Mouse (Mus musculus) spleen, postnatal 4 days (tissue): Measurements from ENCODE around the gene Zfp14.

Experiments used
- DNase-seq, 2 experiments: peaks; one replicate each; pipeline ENCODE4 v3.0.0; 2022; ENCODE audit warnings: low spot score in 2 of 2

Gene Zfp14

GRCm38 (mm10) chr7:30050882-30051548 is at the start of gene Zfp14:
TSS of gene Zfp14 (minus strand) at chr7:30051380.
- DNase-seq, result peak; percentile 86 to 91

DNA sequence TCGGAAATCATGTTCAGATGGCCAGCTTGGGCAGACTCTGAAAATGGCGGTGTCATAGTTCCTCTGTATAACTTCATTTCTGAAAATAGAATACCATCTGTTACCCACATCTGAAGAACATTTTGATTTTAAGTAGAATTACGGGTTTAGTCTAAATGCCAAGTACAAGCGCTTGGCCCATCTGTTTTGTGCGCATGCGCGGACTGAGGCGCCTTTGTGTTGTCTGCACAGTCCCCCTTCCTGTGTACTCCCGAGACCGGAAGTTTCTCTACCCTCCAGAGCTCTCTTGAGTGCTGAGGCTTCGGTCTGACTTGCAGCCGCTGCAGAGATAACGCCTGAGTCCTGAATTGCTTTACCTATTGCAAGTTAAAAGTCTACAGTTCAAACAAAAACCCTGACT is 48.1 kb upstream of the Zfp14 start:
- no peak for DNase-seq

GRCm38 (mm10) chr7:30095551-30096125 is 44.5 kb upstream of the Zfp14 start:
- DNase-seq, result no peak

GRCm38 (mm10) chr7:30094646-30095429 is 43.7 kb upstream of the Zfp14 start, which contains the start of gene Zfp260:
TSS of gene Zfp260 (plus strand) at chr7:30094777.
- peak; percentile 80 to 90 for DNase-seq

DNA sequence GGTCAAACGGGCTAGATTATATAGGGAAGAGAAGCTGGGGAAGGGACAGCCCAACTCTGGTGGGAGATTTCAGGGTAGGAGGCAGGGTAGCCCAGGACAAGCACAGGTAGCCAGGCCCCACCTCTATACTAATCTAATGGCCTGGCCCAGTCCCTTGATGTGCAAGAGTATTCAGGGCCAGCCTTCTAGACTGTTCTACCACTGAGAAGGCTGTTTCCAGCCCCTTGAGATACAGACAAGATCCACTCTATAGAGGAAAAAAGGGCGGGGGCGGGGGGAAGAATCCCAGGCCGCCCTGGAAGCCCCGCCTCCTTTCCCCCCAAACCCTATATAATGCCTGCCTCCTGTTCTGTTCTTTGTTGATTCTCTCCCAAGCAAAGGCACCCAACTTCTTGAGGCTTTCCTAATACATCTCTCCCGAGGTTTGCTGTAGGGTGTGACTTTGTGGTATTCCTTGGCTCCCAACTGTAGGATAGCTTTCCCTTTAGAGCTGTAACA is 42.8 kb upstream of the Zfp14 start:
- no peak for DNase-seq

DNA sequence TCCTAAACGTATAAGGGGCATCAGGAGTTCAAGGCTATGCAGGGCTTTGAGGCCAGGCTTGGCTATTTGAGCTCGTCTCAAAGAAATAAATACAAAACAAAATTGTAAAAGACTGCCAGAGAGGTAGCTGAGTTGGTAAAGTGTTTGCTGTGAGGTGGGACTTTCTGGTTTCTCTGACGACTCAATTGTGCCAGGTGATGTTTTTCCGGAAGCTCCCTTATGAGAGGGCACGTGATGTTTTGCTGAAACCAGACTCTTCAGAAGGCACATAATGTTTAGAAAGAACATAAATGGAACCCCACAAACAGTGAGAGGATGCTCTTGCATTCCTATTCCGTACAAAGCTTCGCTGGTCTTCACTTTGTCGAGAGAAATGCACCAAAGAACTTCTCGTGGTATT is 41.5 kb upstream of the Zfp14 start:
- no peak for DNase-seq

DNA sequence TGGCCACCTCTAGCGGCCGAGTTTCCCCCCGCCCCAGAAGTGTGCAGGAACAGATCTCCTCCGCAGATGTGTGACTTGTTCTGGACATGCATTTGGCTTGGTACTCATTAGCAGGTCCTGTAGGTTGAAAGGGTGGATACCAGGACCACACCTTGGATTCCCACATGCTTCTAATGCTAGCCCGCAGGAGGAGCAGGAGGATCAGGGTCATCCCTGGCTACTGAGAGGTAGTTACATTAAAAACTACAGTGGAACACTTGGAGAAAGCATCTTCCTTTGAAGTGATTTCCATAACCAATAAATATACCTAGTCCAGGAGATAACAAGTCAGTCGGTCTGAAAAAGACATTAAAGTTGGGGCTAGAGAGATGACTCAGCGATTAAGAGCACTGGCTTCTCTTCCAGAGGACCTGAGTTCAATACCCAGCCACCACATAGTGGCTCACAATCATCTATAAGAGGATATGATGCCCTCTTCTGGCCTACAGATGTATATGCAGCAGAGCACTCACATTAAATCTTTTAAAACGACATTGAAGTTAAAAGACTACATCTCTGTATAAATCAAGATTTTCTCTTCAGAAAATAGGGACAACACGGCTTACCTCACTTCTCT is 39.9 kb upstream of the Zfp14 start:
- no peak for DNase-seq

DNA sequence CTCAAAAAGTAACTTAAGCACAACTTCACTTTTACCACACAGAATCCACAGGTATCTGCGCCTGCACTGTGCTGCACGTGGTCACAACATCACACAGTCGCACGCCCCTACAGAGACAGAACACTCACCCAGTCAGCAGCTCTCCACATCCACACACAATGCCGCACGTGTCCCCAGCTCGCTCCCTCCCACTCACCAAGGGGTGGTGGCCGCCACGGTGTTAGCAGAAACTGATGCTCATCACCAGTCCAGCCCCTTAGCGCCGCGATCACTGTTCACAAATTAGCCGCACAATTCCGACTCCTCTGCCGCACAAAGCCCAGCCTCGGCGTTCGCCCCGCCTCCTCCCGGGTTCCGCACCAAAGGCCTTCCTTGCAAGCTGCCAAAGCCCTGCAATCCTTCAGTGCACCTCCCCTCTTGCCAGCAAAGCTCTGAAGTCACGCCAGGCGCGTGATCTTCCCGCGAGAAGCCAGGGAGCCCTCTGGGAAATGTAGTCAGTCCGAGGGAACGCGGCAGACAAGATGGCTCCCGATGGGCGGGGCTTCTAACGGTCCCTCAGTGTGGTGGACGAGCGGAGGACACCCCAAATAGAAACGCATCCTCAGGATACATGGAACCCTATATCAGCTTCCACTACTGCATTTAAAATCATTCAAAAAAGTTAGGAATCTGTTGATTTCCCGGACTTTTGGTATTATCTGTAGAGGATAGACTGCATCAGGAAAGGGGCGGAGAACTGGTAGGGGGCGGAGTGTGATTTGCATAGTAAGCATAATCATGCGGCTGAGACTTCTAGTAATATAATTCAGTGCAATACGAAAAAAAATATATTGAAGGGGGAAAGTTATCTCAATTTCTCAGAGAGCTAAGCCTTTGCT is 39.2 kb upstream of the Zfp14 start, which contains the start of the genes Gm26920 and Zfp566:
Gene Gm26920, minus strand, starts transcription at position 319 of the 878 bp plus-strand sequence.
Gene Zfp566, minus strand, starts transcription at position 436 of the 878 bp plus-strand sequence.
- DNase-seq, result peak; percentile 93 to 96

DNA sequence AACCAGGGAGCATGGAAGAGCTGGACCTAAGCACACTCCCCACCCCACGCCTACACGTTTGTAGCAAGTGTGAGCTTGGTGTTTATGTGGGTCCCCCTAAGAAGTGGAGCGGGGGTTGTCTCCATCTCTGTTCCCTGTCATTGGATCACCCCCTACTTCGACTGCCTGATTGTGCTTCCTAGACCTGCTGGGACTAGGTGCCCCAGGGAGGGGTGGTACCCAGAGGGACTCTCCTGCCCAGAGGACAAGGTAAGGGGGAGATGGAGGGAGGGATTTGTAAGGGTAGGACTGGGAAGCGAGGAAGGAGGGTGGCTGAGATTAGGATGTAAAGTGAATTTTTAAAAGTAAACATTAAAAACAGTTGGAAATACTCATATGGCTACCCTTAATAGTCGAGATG is 38.2 kb upstream of the Zfp14 start:
- DNase-seq, result peak in 1 of 2 experiments; percentile 59

- DNase-seq, result no peak
Measured at GRCm38 (mm10) chr7:30086524-30086923, 35.3 kb upstream of the Zfp14 start.

DNA sequence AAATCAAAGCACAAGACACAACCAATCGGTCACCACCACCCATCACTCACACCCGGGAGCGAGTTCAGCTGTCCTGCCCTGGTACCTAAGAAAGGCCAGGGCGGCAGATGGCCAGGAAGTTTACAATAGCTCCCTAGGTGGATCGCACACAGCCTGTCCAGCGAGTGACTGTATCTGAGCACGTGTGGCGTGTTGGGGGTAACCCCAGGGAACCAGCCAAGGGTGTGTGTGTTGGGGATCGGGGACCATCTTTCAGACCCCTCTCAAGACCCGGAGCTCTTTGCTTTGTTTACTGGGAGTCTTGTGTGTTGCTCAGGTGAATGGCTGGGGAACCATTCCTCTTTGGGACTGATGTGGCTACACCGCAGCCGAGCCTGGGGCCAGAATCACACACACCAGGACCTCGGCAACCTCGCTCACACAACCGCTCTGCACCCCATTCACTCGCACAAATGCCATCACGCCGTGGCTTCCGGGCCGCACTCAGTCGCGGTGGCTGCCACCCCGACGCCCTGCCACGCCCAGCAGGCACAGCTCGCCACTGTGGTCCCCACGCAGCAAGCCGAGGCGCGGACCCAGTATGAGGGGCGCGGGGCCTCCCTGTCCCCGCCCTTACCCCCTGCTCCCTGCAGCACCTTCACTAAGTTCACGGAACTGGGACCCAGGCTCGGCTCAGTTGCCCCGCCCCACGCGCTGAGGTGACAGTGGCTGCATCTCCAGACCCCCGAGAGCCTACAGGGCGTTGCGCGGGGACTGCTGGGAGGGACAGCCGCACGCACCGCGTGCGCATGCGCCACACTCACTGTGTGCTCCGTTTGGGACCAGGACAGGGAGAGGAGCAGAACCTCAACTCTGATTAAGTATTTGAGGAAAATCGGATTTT is 21.2 kb upstream of the Zfp14 start, which contains the start of gene Zfp82:
Gene Zfp82, minus strand, starts transcription at position 755 of the 883 bp plus-strand sequence.
- DNase-seq, result peak; percentile 77 to 90

DNA sequence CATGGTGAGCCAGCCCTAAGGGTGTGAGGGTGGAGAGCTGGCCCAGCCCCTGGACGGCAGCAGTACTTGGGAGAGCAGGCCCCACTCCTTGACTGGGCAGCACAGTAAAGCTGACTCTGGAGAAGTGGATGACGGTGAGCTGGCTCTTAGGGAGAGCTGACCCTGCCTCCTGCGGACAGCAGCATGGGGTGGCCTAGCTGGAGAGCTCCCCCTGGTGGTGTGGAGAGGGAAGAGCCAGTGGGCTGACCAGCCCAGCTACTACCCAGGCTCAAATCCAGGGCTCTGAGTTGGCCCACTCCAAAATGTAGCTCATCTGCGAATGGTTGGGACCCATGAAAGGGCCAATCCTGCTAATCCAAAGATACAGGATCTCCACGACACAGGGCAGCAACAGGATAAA is 13.4 kb upstream of the Zfp14 start:
- no peak for DNase-seq

GRCm38 (mm10) chr7:30062478-30062877 is 11.3 kb upstream of the Zfp14 start:
- peak in 1 of 2 experiments; percentile 33 for DNase-seq

DNA sequence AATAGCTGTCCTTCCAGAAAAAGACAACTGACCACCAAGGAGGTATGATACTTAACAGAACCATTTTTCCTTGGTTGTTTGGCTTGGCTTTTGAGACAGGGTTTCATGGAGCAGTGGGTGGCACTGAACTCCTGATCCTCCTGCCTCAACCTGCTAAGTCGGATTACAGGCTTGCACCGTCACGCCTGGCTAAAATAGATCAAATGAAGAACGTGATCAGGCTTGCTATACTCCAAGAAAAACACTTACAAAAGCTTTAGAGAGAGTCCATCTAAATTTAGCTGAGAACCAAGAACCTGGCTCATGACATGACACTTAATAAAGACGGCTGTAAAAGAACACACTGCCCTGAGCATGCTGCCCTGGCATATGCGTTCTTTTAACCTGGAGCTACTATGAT is 9.2 kb upstream of the Zfp14 start:
- DNase-seq, result no peak

- DNase-seq, result no peak
Measured at GRCm38 (mm10) chr7:30053591-30053990, 2.4 kb upstream of the Zfp14 start.

DNA sequence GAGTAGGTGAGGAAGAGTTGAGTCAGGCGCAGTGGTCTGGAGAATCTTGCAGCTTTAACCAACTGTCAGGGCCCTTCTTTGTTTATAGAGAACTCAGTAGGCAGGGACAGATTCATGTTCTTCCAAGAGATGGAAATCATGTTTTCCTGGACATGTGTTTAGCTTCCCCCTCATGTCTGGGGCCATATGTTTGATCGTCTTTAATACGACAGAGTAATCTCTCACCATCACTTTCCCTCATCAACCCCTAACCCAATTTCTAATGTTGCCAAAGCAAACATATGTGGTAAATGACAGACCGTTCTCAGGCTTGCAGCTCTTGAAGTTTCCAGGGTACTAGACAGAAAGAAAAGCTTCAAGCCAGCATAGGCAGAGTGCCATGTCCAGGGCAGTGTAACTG is 3.1 kb downstream of the Zfp14 start:
- no peak for DNase-seq

- DNase-seq, result no peak
Measured at GRCm38 (mm10) chr7:30044354-30044753, 6.8 kb downstream of the Zfp14 start.

GRCm38 (mm10) chr7:30034331-30034730 is 16.8 kb downstream of the Zfp14 start:
- DNase-seq, result no peak

GRCm38 (mm10) chr7:30031379-30031778 is 19.8 kb downstream of the Zfp14 start:
- DNase-seq, result no peak

DNA sequence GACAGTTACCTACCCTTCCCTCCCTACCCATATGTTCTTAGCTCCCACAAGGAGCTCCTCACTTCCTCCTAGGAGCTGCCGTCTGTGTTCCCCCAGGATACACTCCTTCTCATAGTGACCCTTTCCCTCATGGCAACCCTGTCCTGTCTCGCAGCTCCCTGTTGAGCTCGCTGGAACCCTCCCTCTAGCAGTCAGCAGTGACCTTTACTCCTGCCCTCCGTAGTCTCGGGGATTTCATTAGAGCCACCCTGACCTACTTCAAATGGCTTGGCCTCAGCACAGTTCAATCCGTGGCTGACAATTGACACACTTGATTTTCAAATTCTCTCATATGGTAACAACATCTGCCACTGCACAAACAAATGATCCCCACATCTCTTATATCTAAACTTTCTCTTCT is 20.5 kb downstream of the Zfp14 start:
- no peak for DNase-seq
